Mouse (Mus musculus): ENCODE data around the gene Slc1a3.

DNA sequence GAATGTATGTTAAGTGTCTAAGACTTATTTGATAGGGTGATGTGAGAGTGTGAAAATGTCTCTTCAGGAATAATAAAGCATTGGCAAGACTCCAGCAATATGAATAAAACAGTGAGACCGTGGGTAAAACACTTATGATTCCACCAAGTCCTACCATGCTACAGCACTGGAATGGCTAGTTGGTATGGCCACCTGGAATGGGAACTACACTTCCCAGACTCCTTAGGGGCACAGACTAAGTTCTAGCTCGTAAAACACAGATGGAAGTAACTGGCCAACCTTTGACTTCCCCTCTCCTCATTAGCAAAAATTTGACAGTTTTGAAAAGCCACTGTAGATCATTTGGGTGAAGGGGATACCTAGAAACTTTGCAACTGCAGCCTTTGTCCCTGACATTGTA, 70.7 kb downstream of the Slc1a3 start:
- TF ChIP-seq CTCF (IDR thresholded peaks at IDR 0.05; ENCODE audit: low read depth, low read length) (no peak), TAL1 (conservative IDR thresholded peaks at IDR 0.05; ENCODE audit: low read depth, low read length) (no peak), GATA1 (IDR thresholded peaks at IDR 0.05; ENCODE audit: borderline replicate concordance, low read length) (no peak), POLR2AphosphoS5 (IDR thresholded peaks at IDR 0.05; ENCODE audit: insufficient replicate concordance, low read depth, low read length) (no peak), GATA2 (IDR thresholded peaks at IDR 0.05; ENCODE audit: borderline replicate concordance, low read depth, low read length) (no peak)

Measured in G1E (cell line).